Mouse (Mus musculus): ENCODE data around the gene Vmn2r30.
"Not testable (repeated sequence)": the region's sequence is repeated elsewhere in the genome, so short reads cannot be mapped to it uniquely, and the experiment has no call there.

Gene Vmn2r30

GRCm38 (mm10) chr7:7337509-7337908 lies at the start of gene Vmn2r30:
Gene Vmn2r30, minus strand, starts transcription at chr7:7337609.
- DNase-seq (ENCODE audit: low spot score) = not testable (repeated sequence)

GRCm38 (mm10) chr7:7374431-7374830 lies 37.0 kb upstream of the Vmn2r30 start, which contains the start of gene Gm45783:
Gene Gm45783, minus strand, starts transcription at chr7:7374573.
- DNase-seq (ENCODE audit: low spot score) = peak; percentile 1

- DNase-seq (ENCODE audit: low spot score) = peak; percentile 77
Observed at GRCm38 (mm10) chr7:7295595-7295994, 41.8 kb downstream of the Vmn2r30 start.

- no peak for DNase-seq (ENCODE audit: low spot score)
Observed at GRCm38 (mm10) chr7:7281383-7281782, 56.0 kb downstream of the Vmn2r30 start.

GRCm38 (mm10) chr7:7277966-7278567 lies 59.3 kb downstream of the Vmn2r30 start, which contains the start of gene Gm45844:
Gene Gm45844, minus strand, starts transcription at chr7:7278289.
- DNase-seq (ENCODE audit: low spot score) = peak; percentile 67

GRCm38 (mm10) chr7:7277556-7277955 lies 59.9 kb downstream of the Vmn2r30 start:
- DNase-seq (ENCODE audit: low spot score) = peak; percentile 18

Measured in retina, embryonic 14.5 days (tissue).